Mouse (Mus musculus): ENCODE results near the gene Abca5.

DNA sequence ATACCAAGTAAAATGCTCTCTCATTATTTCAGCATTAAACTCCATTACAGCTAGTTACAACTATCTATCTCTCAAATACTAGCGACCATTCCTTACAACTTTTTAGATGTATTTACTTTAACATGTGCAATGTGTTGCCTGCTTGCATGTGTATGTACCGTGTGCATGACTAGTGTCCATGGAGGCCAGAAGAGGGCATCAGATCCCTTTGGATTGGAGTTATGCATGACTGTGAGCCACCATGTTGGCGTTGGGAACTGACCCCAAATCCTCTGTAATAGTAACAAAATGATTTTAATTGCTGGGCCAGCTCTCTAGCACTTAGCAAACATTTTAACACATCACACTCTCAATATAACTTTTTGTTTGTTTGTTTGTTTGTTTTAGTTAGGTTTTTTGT, 49.1 kb downstream of the Abca5 start:
- no peak for TF ChIP-seq HCFC1 (IDR thresholded peaks at IDR 0.05; ENCODE audit: borderline replicate concordance, insufficient read depth, low read length)
- TF ChIP-seq ZC3H11A (IDR thresholded peaks at IDR 0.05; ENCODE audit: borderline replicate concordance, low read depth, low read length), result no peak
